Mouse (Mus musculus): ENCODE measurements at regions not wholly inside any gene's neighbourhood (a gene's known extent, or its start where the extent isn't known, plus 50 kb on each side); places are given as distances from the start of the nearest gene placed in this dataset.

DNA sequence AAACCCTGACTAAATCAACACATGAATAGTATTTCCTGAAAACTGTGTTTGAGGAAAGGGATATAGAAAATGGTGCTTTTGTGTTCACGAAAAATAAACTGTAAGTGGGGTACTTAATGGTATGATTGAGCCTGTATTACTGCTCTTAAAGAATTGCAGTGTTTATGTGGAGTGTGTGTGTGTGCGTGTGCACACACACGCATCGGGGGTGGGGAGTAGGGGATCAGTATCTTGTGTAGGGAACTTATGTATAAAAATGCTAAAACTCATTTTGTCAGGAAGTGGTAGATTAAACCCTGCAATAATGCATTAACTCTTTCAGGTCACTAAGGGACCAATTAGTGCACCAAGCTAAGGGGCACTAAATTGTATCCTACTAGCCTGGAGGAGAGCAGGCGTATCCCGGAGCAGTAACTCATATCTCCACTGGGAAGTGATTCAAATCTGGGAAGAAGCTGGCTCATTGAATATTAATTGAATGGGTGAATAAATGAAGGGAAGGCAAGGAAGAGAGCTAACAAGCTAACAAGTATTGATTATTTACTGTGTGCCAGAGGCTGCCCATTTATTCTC lies 129.3 kb downstream of the Olfm4 start:
- no peak for TF ChIP-seq CTCF (IDR thresholded peaks at IDR 0.05; ENCODE audit: control insufficient read depth, insufficient read depth, insufficient replicate concordance, low read depth, low read length)
- TF ChIP-seq POLR2A (IDR thresholded peaks at IDR 0.05; ENCODE audit: control insufficient read depth, low read depth, low read length), result no peak
